Mouse (Mus musculus): ENCODE measurements at regions not wholly inside any gene's neighbourhood (a gene's known extent, or its start where the extent isn't known, plus 50 kb on each side); places are given as distances from the start of the nearest gene placed in this dataset.

DNA sequence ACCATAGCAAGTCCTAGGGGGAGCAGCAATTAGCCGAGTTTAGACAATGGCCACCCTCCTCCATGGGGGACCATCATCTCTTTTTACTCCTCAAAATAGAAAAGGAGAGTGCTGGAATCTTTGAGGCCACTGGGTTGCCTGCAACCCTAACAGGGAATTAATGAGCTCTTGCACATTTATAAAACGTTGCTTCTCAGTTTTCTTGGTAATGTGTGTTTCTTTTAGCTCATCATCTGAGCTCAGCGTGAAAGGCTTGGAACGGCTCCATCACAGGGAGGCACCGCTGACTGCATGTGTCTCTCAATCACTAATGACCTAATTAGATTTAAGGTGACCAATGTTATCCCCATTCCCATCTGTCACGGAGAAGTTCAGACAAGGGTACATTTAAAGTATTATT lies 595.9 kb downstream of the Tmem132b start:
- TF ChIP-seq CTCF (IDR thresholded peaks at IDR 0.05; ENCODE audit: low read depth, low read length), result no peak
- no peak for TF ChIP-seq POLR2AphosphoS5 (IDR thresholded peaks at IDR 0.05; ENCODE audit: insufficient replicate concordance, low read depth, low read length)
- no peak for TF ChIP-seq GATA1 (IDR thresholded peaks at IDR 0.05; ENCODE audit: borderline replicate concordance, low read length)
